Mouse (Mus musculus) erythroblast, embryonic 14.5 days (primary cell): ENCODE results near the gene Hmx3. TPM values are rescaled to one million over a fixed set of nuclear protein-coding genes. Genes with fewer than 3 reads are reported as not detected.

Experiments
- H3K27me3 ChIP-seq: 2 replicates; pipeline ENCODE4 v1.6.1; 2012; ENCODE audit warnings: inconsistent platforms; ENCODE audit not compliant: control insufficient read depth
- H3K36me3 ChIP-seq: 2 replicates; pipeline ENCODE4 v1.6.1; 2012; ENCODE audit warnings: mild to moderate bottlenecking, inconsistent platforms; ENCODE audit not compliant: control insufficient read depth
- H3K4me1 ChIP-seq: 2 replicates; pipeline ENCODE4 v1.6.1; 2012; ENCODE audit warnings: inconsistent platforms; ENCODE audit not compliant: control insufficient read depth
- H3K4me3 ChIP-seq: replicated peaks from 2 replicates; pipeline ENCODE3; 2012; ENCODE audit warnings: moderate library complexity, mild to moderate bottlenecking, inconsistent platforms
- H3K9me3 ChIP-seq: 2 replicates; pipeline ENCODE4 v1.6.1; 2012; ENCODE audit warnings: low read length, inconsistent platforms, mixed read lengths; ENCODE audit not compliant: control insufficient read depth
- GATA1 ChIP-seq: IDR thresholded peaks from 2 replicates; pipeline ENCODE4 v1.6.1; 2012; ENCODE audit warnings: low read length, inconsistent platforms, mixed read lengths
- TAL1 ChIP-seq: IDR thresholded peaks from 3 replicates; pipeline ENCODE4 v1.6.1; 2012; ENCODE audit warnings: low read length, inconsistent platforms, mixed read lengths
- polyA plus RNA-seq: library from polyadenylated mRNA; stranded (reverse); fragments of >175 nt; gene quantifications from 2 replicates; pipeline ENCODE4 v1.2.3, GENCODE M21; 2012

The Hmx3 gene
- polyA plus RNA-seq, 1 experiment = not detected

DNA sequence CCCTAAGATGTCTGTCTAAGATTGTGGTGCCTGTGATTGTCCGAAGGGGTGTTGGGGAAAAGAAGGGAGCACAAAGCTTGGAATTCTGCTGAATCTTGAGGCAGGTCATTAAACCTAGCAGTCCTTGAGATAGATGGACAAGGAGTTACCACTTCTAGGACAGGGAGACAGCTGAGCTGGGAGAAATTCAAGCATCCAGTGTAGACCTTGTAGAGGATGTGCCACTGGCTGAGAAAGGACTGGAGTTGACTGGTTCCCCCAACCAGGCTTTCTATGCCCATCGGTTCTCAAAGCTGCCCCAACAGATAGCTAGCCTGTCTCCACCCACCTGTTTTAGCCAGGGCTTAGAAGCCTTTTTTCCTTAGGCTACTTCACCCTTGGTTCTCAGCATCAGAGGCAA, 3.8 kb downstream of the Hmx3 start:
- Histone ChIP-seq H3K27me3 (peaks cover 100% of the 10 kb centered on the region), H3K36me3 (no peaks in the 10 kb centered on the region), H3K4me3 (no peak overlapping the region), H3K4me1 (no peaks in the 10 kb centered on the region), H3K9me3 (peaks cover 20% of the 10 kb centered on the region; the same call in 1 of the 2 replicates)
- TF ChIP-seq TAL1 (no peak), GATA1 (no peak)

DNA sequence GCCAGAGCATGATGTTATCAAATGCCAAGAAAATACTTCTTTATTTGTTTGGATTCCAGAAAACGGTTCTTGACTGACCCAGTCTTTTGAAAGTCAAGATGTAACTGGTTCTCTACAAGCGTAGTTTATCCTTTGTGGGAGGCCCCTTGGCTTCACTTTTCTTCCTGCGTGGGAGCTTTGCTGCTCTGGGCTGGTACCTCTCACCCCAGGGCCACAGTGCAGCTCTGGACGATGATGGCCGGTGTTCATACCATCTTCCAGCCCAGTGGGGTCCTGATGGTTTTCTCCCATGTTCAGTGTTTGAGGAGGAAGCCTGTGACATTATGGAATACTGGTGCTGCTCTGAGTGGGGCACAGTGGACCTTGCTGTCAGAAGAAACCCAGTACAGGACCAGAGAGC, 4.8 kb downstream of the Hmx3 start:
- TF ChIP-seq GATA1 (no peak), TAL1 (no peak)
- peaks cover 100% of the 10 kb centered on the region for H3K27me3 ChIP-seq
- H3K4me1 ChIP-seq = no peaks in the 10 kb centered on the region
- H3K36me3 ChIP-seq = no peaks in the 10 kb centered on the region
- H3K9me3 ChIP-seq = peaks cover 15% of the 10 kb centered on the region; the same call in 1 of the 2 replicates
- no peak overlapping the region for H3K4me3 ChIP-seq

DNA sequence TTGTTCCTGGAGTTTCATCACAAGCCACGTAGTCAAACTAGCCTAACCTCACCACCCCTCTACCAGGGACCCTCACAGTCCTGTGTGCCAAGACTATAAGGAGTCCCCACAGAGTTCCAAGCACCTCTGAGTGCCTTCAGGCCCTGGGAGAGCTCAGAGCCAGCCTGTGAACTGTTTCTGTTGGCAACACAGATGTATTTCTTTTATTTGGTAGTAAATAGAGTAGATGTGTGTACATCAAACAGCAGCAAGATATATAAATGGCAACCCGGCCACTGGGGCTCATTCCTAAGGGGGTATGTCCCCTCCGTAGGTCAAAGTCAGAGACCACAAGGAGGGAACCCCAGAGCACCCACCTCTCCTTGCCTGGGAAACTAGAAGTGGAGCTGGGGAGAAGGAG, 5.8 kb downstream of the Hmx3 start, which contains the start of gene Hmx2:
Gene Hmx2 (plus strand): TSS at position 301 of the 400 bp plus-strand sequence.
- TF ChIP-seq GATA1 (no peak), TAL1 (no peak)
- Histone ChIP-seq H3K4me3 (no peak within 1 kb of the TSS), H3K27me3 (peaks cover 100% of the 10 kb centered on the region)

DNA sequence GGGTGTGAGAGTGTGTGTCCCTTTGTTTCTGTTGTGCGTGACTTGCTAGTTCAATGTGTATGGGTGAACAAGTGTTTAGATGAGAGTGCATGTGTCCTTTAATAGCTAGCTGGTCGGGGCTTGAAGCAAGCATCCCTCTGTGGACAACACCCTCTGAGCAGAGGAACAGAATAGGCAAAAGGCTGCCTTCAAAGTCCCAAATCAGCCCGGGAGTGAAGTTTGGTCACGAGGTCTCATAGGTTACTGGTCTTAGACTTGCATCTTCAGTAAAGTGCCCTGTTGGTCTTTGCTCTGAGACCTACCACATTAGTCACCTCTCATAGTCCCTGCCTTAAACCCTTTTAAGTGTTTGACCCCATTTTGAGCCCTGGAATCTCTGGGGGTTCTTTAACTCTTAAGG, 8.8 kb downstream of the Hmx3 start:
- no peak for TF ChIP-seq TAL1
- H3K4me3 ChIP-seq = no peak overlapping the region
- H3K4me1 ChIP-seq = peaks cover 3% of the 10 kb centered on the region; the same call in 1 of the 2 replicates

More for the DNA sequence above, 5.8 kb downstream of the Hmx3 start, which contains the start of gene Hmx2:
- no peaks in the 10 kb centered on the region for H3K36me3 ChIP-seq
- H3K4me1 ChIP-seq = no peaks in the 10 kb centered on the region
- peaks cover 12% of the 10 kb centered on the region; the same call in 1 of the 2 replicates for H3K9me3 ChIP-seq

DNA sequence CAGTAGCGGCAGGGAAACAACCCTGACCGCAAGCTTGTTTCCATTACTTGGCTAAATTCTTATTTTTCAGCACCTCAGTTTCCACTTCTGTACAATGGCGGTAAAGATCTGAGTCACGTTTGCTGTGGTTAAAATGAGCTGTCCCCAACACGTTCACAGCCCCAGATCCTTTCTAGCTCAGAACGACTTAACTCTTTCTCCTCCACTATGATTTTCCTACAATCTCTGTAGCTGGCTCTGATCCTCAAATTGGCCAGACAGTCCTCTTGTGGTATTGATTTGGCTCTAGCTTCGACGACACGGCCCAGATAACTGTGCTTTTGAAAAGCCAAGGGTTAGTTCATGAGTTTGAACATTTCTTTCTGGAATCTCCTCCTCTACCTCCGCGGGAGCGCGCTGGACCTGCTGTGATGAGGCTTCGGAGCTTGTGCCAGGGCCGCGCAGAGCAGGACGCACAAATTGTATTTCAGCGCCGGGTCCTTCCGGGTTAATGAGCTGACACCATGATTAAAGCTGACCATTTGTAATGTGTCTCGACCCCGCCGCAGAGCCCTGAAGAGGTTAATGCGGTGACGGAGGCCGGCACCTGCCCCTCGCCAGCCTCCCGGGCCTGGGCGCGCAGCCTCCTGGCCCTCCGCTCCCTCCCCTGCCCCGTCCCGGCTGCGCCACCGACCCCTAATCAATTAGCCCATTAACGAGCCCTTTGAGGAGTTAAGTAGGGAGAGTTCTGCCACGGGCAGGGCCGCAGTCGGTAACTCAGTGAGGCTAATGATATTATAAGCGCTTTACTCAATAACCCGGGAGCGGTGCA, 9.5 kb downstream of the Hmx3 start:
- H3K4me1 ChIP-seq = peaks cover 3% of the 10 kb centered on the region; the same call in 1 of the 2 replicates
- no peak overlapping the region for H3K4me3 ChIP-seq
- peaks cover 28% of the 10 kb centered on the region for H3K9me3 ChIP-seq
- H3K36me3 ChIP-seq = no peaks in the 10 kb centered on the region
- peaks cover 100% of the 10 kb centered on the region for H3K27me3 ChIP-seq
- TF ChIP-seq GATA1 (no peak), TAL1 (no peak)

More for the DNA sequence above, 8.8 kb downstream of the Hmx3 start:
- Histone ChIP-seq H3K27me3 (peaks cover 100% of the 10 kb centered on the region), H3K9me3 (peaks cover 21% of the 10 kb centered on the region), H3K36me3 (no peaks in the 10 kb centered on the region)

DNA sequence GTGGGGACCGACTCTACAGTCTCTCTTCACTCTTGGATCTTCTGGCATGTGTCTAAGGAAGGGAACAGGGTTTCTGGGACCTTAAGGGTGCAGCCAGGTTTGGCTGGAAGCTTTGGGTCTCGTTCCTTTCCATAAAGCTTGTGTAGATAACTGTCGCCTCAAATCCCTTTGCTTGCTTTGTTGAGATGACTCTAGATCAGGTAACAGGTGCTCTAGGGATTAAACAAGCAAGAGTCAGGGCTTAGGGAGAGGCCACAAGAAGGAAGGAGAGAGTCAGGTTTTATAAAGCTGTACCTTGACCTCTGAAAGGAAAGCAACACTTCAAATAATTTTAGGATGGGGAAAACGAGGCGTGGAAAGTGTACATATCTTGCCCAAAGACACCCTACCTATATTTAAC, 10.1 kb downstream of the Hmx3 start:
- Histone ChIP-seq H3K4me1 (peaks cover 3% of the 10 kb centered on the region; the same call in 1 of the 2 replicates), H3K4me3 (no peak overlapping the region), H3K9me3 (peaks cover 31% of the 10 kb centered on the region), H3K27me3 (peaks cover 100% of the 10 kb centered on the region), H3K36me3 (no peaks in the 10 kb centered on the region)
- no peak for TF ChIP-seq GATA1

DNA sequence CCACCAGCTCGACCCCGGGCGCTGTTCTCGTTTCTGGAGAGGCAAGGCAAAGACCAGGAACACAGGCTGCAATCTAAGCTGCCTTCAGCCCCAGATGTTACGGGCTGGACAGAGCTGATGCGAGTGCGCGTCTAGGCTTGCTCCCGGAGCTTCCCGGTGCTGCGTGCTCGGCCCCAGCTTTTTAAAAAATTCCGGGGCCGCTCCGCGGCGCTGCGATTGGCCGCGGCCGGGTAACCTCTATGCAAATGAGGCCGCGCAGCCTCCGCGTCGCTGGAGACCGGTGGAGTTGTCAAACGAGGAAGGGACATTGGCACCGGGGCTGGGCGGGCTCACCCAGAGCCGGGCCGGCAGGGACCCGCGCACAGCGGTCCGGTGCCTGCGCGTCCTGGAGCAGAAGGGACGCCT, 11.1 kb downstream of the Hmx3 start:
- Histone ChIP-seq H3K4me3 (no peak overlapping the region), H3K9me3 (peaks cover 33% of the 10 kb centered on the region), H3K4me1 (peaks cover 3% of the 10 kb centered on the region; the same call in 1 of the 2 replicates), H3K27me3 (peaks cover 100% of the 10 kb centered on the region), H3K36me3 (no peaks in the 10 kb centered on the region)
- TF ChIP-seq TAL1 (no peak), GATA1 (no peak)

DNA sequence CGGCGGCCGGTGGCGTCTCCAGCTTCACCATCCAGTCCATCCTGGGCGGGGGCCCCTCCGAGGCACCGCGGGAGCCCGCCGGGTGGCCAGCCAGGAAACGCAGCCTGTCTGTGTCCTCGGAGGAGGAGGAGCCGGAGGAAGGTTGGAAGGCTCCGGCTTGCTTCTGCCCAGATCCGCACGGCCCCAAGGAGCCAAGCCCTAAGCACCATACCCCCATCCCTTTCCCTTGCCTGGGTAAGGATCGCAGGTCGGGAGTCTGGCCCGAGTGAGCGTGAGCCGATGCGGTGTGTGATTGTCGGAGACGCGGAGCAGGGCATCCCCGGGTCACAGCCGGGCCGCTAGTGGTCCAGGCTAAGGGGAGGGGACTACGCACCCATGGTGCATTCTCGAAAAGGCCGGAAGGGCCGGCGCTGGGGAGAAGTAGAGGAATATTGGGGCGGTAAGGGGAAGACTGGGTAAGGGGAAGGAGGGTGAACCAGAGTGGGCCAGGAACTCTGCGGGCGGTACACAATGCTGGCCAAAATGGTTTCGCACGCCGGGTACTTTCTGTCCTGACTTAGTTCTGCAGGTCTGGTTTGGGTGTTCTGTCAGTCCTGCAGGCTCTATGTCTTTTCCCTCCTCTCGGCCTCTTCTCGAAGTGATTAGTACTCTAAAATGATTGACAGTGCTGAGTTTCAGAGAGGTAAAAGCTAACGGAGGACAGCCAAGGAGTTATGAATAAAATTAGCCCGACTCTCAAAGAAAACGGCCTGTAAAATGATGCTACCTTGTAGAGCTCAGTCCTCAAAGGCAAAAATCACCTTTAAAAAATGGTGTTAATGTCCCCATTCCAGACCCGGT, 11.9 kb downstream of the Hmx3 start:
- TF ChIP-seq GATA1 (no peak), TAL1 (no peak)
- H3K4me1 ChIP-seq = peaks cover 6% of the 10 kb centered on the region
- no peak overlapping the region for H3K4me3 ChIP-seq
- no peaks in the 10 kb centered on the region for H3K36me3 ChIP-seq
- peaks cover 33% of the 10 kb centered on the region for H3K9me3 ChIP-seq
- H3K27me3 ChIP-seq = peaks cover 100% of the 10 kb centered on the region
